Mouse (Mus musculus) embryonic facial prominence, embryonic 14.5 days (tissue): Measurements from ENCODE around the gene Neurl1a. TPM values are rescaled to one million over a fixed set of nuclear protein-coding genes. Genes with fewer than 3 reads are reported as not detected.
A peak's percentile ranks its signal among the peaks of the same experiment; 100 is the strongest.
"Not testable (repeated sequence)": the region's sequence is repeated elsewhere in the genome, so short reads cannot be mapped to it uniquely, and the experiment has no call there.

ENCODE experiments used
- ATAC-seq: fragments of 200-750 bp; cut with Nextera tagmentation; 2 replicates; pipeline ENCODE4 v1.8.0; 2017; ENCODE audit warnings: low read depth, moderate number of reproducible peaks, moderate TSS enrichment
- DNase-seq: peaks from one replicate; pipeline ENCODE4 v3.0.0-alpha.2; 2015; ENCODE audit warnings: low spot score
- H3K27ac ChIP-seq: fragments of 300-500 bp; sonication (generic); replicated peaks from 2 replicates; pipeline ENCODE4 v1.5.1; 2014; ENCODE audit warnings: low read depth, mild to moderate bottlenecking, low read length, moderate library complexity
- H3K27me3 ChIP-seq: fragments of 300-500 bp; sonication (generic); replicated peaks from 2 replicates; pipeline ENCODE4 v1.6.1; 2014; ENCODE audit warnings: low read length; ENCODE audit not compliant: control insufficient read depth, insufficient read depth
- H3K36me3 ChIP-seq: fragments of 300-500 bp; sonication (generic); 2 replicates; pipeline ENCODE4 v1.6.1; 2014; ENCODE audit warnings: low read length, mixed read lengths; ENCODE audit not compliant: control insufficient read depth, insufficient read depth
- H3K4me1 ChIP-seq: fragments of 300-500 bp; sonication (generic); 2 replicates; pipeline ENCODE4 v1.6.1; 2014; ENCODE audit warnings: antibody characterized with exemption, low read length; ENCODE audit not compliant: control insufficient read depth, insufficient read depth
- H3K4me2 ChIP-seq: fragments of 300-500 bp; sonication (generic); 2 replicates; pipeline ENCODE4 v1.6.1; 2014; ENCODE audit warnings: low read depth, mild to moderate bottlenecking, low read length, moderate library complexity, mixed read lengths
- H3K4me3 ChIP-seq: fragments of 300-500 bp; sonication (generic); 2 replicates; pipeline ENCODE4 v1.5.1; 2014; ENCODE audit warnings: low read depth, mild to moderate bottlenecking, low read length
- H3K9ac ChIP-seq: fragments of 300-500 bp; sonication (generic); 2 replicates; pipeline ENCODE4 v1.6.1; 2014; ENCODE audit warnings: low read depth, mild to moderate bottlenecking, low read length, moderate library complexity, mixed read lengths
- H3K9me3 ChIP-seq: fragments of 300-500 bp; sonication (generic); 2 replicates; pipeline ENCODE4 v1.6.1; 2016; ENCODE audit warnings: low read length; ENCODE audit not compliant: control insufficient read depth
- WGBS: fragments of 180-500 bp; shearing (Covaris S2); extraction: QIAGEN DNeasy Blood & Tissue Kit; methylation state at CpG from one replicate; pipeline ENCODE4 v1.1.7; 2014; 5-methylcytosine and 5-hydroxymethylcytosine counted together
- polyA plus RNA-seq: library from polyadenylated mRNA; unstranded; fragments of >200 nt; fragmentation: Nextera tagmentation; extraction: Ambion mirVana; gene quantifications from 2 replicates; pipeline ENCODE4 v1.2.1, GENCODE M21; 2014

The Neurl1a gene
- polyA plus RNA-seq, 1 experiment from 2014 or later = 8.2 TPM

DNA sequence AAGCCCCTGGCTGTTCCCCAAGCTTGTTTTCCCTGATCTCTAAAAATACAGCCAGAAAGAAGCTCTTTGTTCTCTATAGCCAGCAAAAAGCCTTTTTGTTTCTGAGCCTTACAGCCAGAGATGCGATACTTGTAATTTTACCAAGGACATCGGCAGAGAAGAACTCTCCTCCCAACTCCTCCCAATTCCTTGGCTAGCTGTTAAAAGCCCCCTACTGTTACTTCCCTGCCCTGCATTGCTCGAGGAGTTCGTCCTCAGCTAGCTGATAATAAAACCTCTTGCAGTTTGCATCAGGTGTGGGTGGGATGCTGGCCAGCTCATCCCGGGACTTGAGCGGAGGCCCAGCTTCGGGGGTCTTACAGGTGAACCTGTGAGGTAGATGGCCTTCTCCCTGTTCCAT lies 39.0 kb upstream of the Neurl1a start:
- not testable (repeated sequence) for H3K4me3 ChIP-seq, H3K9ac ChIP-seq, H3K27ac ChIP-seq, DNase-seq, H3K27me3 ChIP-seq, H3K4me2 ChIP-seq, H3K9me3 ChIP-seq, ATAC-seq
- 26% methylated on average over 7 of the region's 7 CpGs for WGBS
- Histone ChIP-seq H3K36me3 (peaks cover 10% of the 10 kb centered on the region), H3K4me1 (peaks cover 15% of the 10 kb centered on the region; the same call in 1 of the 2 replicates)

DNA sequence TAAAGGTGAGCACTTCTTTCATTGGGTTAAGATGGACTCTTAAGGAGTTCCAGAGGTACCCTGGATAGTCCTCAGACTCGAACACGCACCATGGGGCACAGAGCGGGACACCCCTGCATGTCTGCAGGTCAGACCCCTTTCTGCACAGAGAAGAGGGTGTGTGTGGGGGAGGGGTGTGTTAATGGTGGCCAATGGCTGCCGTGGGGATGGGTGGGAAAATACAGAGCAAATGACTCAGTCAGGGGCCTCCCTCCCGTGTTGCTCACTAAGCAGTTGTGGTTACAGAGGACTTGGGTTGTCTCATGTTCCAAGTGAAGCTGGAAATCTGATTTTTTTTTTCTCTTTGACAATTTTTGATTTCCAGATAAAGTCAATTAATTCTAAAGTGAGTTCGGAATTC lies 36.2 kb upstream of the Neurl1a start:
- no peak for DNase-seq
- WGBS = 74% methylated on average over 6 of the region's 6 CpGs
- H3K27ac ChIP-seq = no peak overlapping the region
- H3K9me3 ChIP-seq = no peaks in the 10 kb centered on the region
- H3K36me3 ChIP-seq = no peaks in the 10 kb centered on the region
- no peak overlapping the region for H3K4me2 ChIP-seq
- 0 out of 2 replicates have a peak, but pooled peaks cover 4% of the 10 kb centered on the region for H3K4me1 ChIP-seq
- ATAC-seq = no peak
- H3K27me3 ChIP-seq = no peaks in the 10 kb centered on the region
- no peak overlapping the region for H3K4me3 ChIP-seq
- no peak overlapping the region for H3K9ac ChIP-seq

DNA sequence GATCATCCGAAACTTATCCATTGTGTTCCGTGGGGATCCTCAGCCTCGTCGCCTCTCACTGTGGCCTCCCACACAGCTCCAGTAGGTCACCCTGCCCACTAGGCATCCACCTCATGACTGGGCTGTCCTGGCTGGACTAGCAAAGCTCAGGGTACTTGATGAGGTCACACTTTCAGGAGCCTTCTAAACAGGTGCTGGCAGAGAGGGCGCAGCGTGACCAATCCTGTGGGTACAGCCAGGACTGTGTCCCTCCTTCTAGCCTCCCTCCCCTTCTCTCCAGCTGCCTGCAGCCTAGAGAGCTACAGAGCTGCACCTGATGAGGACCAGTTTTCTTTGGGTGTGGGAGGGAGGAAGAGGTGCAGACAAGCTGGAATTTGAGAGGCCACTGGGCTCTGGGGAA lies 34.5 kb upstream of the Neurl1a start, which contains the start of gene Calhm1:
Gene Calhm1, minus strand, starts transcription at position 101 of the 400 bp plus-strand sequence.
- DNase-seq (no peak), ATAC-seq (no peak)
- 93% methylated on average over 6 of the region's 6 CpGs for WGBS
- H3K36me3 ChIP-seq = no peaks in the 10 kb centered on the region
- H3K9me3 ChIP-seq = no peaks in the 10 kb centered on the region
- H3K9ac ChIP-seq = no peak within 1 kb of the TSS
- H3K27ac ChIP-seq = no peak within 1 kb of the TSS
- no peak within 1 kb of the TSS for H3K4me3 ChIP-seq
- no peaks in the 10 kb centered on the region for H3K27me3 ChIP-seq
- no peak within 1 kb of the TSS for H3K4me2 ChIP-seq
- no peaks in the 10 kb centered on the region for H3K4me1 ChIP-seq

GRCm38 (mm10) chr19:47148267-47148847 lies 30.3 kb upstream of the Neurl1a start:
- H3K27me3 ChIP-seq = no peaks in the 10 kb centered on the region
- no peak for DNase-seq
- H3K9ac ChIP-seq = no peak overlapping the region
- H3K36me3 ChIP-seq = no peaks in the 10 kb centered on the region
- no peaks in the 10 kb centered on the region for H3K4me1 ChIP-seq
- 66% methylated on average over 5 of the region's 5 CpGs for WGBS
- no peak overlapping the region for H3K4me3 ChIP-seq
- ATAC-seq = no peak
- H3K27ac ChIP-seq = no peak overlapping the region
- H3K9me3 ChIP-seq = no peaks in the 10 kb centered on the region
- H3K4me2 ChIP-seq = no peak overlapping the region

DNA sequence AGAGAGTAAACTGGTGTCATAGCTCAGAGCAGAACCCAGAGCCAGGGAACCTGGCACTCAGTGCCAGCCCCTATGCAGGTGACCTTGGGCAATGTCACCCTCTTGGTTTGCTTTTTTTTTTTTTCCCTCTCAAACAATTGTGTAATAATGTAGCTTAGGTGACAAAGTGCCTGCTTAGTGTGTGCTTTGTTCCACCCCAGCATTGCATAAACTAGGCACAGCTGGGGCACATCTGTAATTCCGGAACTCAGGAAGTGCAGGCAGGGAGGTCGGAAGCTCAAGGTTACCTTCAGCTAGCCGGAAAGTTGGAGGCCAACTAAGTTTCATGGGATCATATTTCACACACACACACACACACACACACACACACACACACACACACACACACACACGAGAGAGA lies 28.8 kb upstream of the Neurl1a start:
- H3K9me3 ChIP-seq = no peaks in the 10 kb centered on the region
- 20% methylated on average over 4 of the region's 4 CpGs for WGBS
- no peaks in the 10 kb centered on the region for H3K36me3 ChIP-seq
- H3K9ac ChIP-seq = no peak overlapping the region
- no peak overlapping the region for H3K4me3 ChIP-seq
- no peak overlapping the region for H3K27ac ChIP-seq
- DNase-seq (no peak), ATAC-seq (no peak)
- no peaks in the 10 kb centered on the region for H3K4me1 ChIP-seq
- H3K4me2 ChIP-seq = no peak overlapping the region
- H3K27me3 ChIP-seq = no peaks in the 10 kb centered on the region

DNA sequence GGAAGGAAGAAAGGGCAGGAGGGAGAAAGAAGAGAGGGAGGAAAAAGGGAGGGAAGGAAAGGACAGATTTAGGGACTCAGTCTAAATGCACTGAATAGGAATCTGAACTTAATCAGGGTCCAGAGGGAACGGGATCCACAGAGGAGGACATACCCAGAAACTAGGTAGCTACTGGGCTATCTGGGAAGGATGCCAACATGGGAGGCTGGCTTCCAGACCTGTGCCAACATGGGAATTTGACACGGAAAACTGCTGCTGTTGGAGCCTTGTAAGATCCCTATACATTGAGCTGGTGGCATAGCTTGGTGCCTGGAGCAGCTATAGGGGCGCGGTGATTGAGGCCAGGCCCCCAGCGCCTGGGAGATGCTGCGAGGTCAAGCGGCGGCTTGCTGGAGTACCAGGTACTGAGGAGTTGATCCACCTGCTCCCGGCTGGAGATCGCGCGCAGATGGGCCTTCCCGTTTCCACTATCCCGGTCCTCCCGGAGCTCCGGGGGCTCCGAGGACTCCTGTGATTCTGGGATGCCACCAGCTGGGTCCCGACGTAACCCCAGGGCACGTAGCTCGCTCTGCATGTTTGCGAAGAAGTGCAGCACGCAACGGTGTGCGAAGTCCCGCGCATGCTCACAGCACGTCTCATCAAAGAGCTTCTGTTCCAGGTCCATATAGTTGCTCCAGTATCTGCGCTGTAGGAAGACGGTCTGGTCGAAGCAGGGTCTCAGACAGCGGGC lies 27.1 kb upstream of the Neurl1a start:
- H3K4me2 ChIP-seq = peak overlapping the region; percentile 52
- peak overlapping the region; percentile 24; the same call in 1 of the 2 replicates for H3K4me3 ChIP-seq
- no peaks in the 10 kb centered on the region for H3K36me3 ChIP-seq
- 29% methylated on average over 22 of the region's 32 CpGs for WGBS
- H3K27ac ChIP-seq = no peak overlapping the region
- no peaks in the 10 kb centered on the region for H3K4me1 ChIP-seq
- H3K27me3 ChIP-seq = no peaks in the 10 kb centered on the region
- no peaks in the 10 kb centered on the region for H3K9me3 ChIP-seq
- peak; percentile 48 for DNase-seq
- peak overlapping the region; percentile 45 for H3K9ac ChIP-seq
- ATAC-seq = no peak

DNA sequence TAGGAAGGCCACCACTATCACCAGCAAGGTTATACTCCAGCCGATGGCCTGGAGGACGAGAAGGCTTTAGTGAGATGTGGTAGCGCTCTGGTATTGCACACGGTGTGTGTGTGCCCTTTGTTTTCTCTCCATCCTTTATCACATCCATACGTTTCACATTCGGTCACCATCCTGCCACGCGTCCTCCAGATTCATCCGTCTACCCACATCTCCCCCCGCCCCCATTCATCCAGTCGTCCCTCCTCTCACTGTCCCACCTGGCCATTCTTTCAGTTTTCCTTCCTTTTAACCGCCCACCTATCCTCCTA lies 26.6 kb upstream of the Neurl1a start:
- H3K4me3 ChIP-seq = peak overlapping the region; percentile 24; the same call in 1 of the 2 replicates
- peak overlapping the region; percentile 45 for H3K9ac ChIP-seq
- ATAC-seq = no peak

DNA sequence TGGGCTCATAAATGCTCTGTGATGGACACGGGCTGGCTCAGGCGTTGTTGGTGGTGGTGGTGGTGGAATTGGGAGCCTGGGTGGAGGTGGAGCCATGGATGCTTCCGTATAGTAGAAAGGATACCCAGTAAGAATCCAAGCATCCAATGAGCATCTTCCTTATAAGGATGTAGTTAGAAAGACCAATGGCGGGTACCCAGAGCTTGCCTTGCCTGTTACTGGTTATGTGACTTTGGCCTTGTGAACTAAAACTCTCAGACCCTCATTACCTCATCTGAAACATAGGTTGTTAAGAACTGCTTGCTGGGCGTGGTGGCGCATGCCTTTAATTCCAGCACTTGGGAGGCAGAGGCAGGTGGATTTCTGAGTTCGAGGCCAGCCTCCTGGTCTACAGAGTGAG lies 24.9 kb upstream of the Neurl1a start:
- H3K27ac ChIP-seq = no peak overlapping the region
- no peak overlapping the region for H3K4me3 ChIP-seq
- H3K9me3 ChIP-seq = no peaks in the 10 kb centered on the region
- no peak overlapping the region for H3K4me2 ChIP-seq
- ATAC-seq = no peak
- WGBS = 86% methylated on average over 7 of the region's 7 CpGs
- no peak overlapping the region for H3K9ac ChIP-seq
- H3K27me3 ChIP-seq = no peaks in the 10 kb centered on the region
- H3K4me1 ChIP-seq = no peaks in the 10 kb centered on the region
- no peak for DNase-seq
- H3K36me3 ChIP-seq = no peaks in the 10 kb centered on the region

More for the DNA sequence above, 26.6 kb upstream of the Neurl1a start:
- H3K4me2 ChIP-seq = peak overlapping the region; percentile 52
- no peak for DNase-seq
- no peaks in the 10 kb centered on the region for H3K9me3 ChIP-seq
- H3K4me1 ChIP-seq = no peaks in the 10 kb centered on the region
- H3K36me3 ChIP-seq = no peaks in the 10 kb centered on the region
- no peaks in the 10 kb centered on the region for H3K27me3 ChIP-seq
- 56% methylated on average over 12 of the region's 12 CpGs for WGBS
- H3K27ac ChIP-seq = no peak overlapping the region

- no peak within 1 kb of the TSS for H3K9ac ChIP-seq
- no peaks in the 10 kb centered on the region for H3K27me3 ChIP-seq
- H3K9me3 ChIP-seq = no peaks in the 10 kb centered on the region
- ATAC-seq (no peak), DNase-seq (no peak)
- H3K4me1 ChIP-seq = no peaks in the 10 kb centered on the region
- no peak within 1 kb of the TSS for H3K4me2 ChIP-seq
- no peaks in the 10 kb centered on the region for H3K36me3 ChIP-seq
- 75% methylated on average over 11 of the region's 11 CpGs for WGBS
- H3K4me3 ChIP-seq = no peak within 1 kb of the TSS
- H3K27ac ChIP-seq = no peak within 1 kb of the TSS
Observed at GRCm38 (mm10) chr19:47157664-47158063, 21.0 kb upstream of the Neurl1a start, which contains the start of gene Calhm3. Gene Calhm3 (minus strand): TSS chr19:47157764.
